Mouse (Mus musculus): ENCODE measurements at regions not wholly inside any gene's neighbourhood (a gene's known extent, or its start where the extent isn't known, plus 50 kb on each side); places are given as distances from the start of the nearest gene placed in this dataset.
A peak's percentile ranks its signal among the peaks of the same experiment; 100 is the strongest.

GRCm38 (mm10) chr17:88318207-88318791 lies 122.2 kb upstream of the Foxn2 start:
- no peaks in the 10 kb centered on the region for H3K4me1 ChIP-seq (replicated peaks; ENCODE audit: control insufficient read depth, insufficient read depth, low read length)
- no peak overlapping the region for H3K9ac ChIP-seq (ENCODE audit: low read length)
- no peak overlapping the region for H3K4me3 ChIP-seq (ENCODE audit: low read length)
- ATAC-seq (ENCODE audit: low read depth) = peak; percentile 77
- no peaks in the 10 kb centered on the region for H3K27me3 ChIP-seq (ENCODE audit: control insufficient read depth, insufficient read depth, low read depth, low read length)
- WGBS = 54% methylated on average over 16 of the region's 16 CpGs
- H3K4me2 ChIP-seq (ENCODE audit: low read depth, low read length) = no peak overlapping the region
- no peaks in the 10 kb centered on the region for H3K36me3 ChIP-seq (ENCODE audit: control insufficient read depth, insufficient read depth, low read length)
- no peaks in the 10 kb centered on the region for H3K9me3 ChIP-seq (ENCODE audit: control insufficient read depth, low read length)
- no peak overlapping the region for H3K27ac ChIP-seq (ENCODE audit: low read length)

- Histone ChIP-seq H3K9ac (ENCODE audit: low read length) (no peak overlapping the region), H3K4me3 (ENCODE audit: low read length) (no peak overlapping the region), H3K36me3 (ENCODE audit: control insufficient read depth, insufficient read depth, low read length) (no peaks in the 10 kb centered on the region), H3K9me3 (ENCODE audit: control insufficient read depth, low read length) (no peaks in the 10 kb centered on the region), H3K4me1 (replicated peaks; ENCODE audit: control insufficient read depth, insufficient read depth, low read length) (no peaks in the 10 kb centered on the region), H3K27me3 (ENCODE audit: control insufficient read depth, insufficient read depth, low read depth, low read length) (no peaks in the 10 kb centered on the region), H3K27ac (ENCODE audit: low read length) (no peak overlapping the region), H3K4me2 (ENCODE audit: low read depth, low read length) (no peak overlapping the region)
- ATAC-seq (ENCODE audit: low read depth) = no peak
- 52% methylated on average over 5 of the region's 5 CpGs for WGBS
These were observed 121.6 kb upstream of the Foxn2 start for GRCm38 (mm10) chr17:88318936-88319335.

- 63% methylated on average over 1 of the region's 1 CpGs for WGBS
- H3K4me3 ChIP-seq (ENCODE audit: low read length) = no peak overlapping the region
- H3K36me3 ChIP-seq (ENCODE audit: control insufficient read depth, insufficient read depth, low read length) = no peaks in the 10 kb centered on the region
- no peak overlapping the region for H3K4me2 ChIP-seq (ENCODE audit: low read depth, low read length)
- no peak for ATAC-seq (ENCODE audit: low read depth)
- H3K9me3 ChIP-seq (ENCODE audit: control insufficient read depth, low read length) = no peaks in the 10 kb centered on the region
- H3K9ac ChIP-seq (ENCODE audit: low read length) = no peak overlapping the region
- no peaks in the 10 kb centered on the region for H3K27me3 ChIP-seq (ENCODE audit: control insufficient read depth, insufficient read depth, low read depth, low read length)
- no peak overlapping the region for H3K27ac ChIP-seq (ENCODE audit: low read length)
- no peaks in the 10 kb centered on the region for H3K4me1 ChIP-seq (replicated peaks; ENCODE audit: control insufficient read depth, insufficient read depth, low read length)
These were observed 119.8 kb upstream of the Foxn2 start for GRCm38 (mm10) chr17:88320686-88321085.

- ATAC-seq (ENCODE audit: low read depth) = no peak
- 50% methylated on average over 14 of the region's 14 CpGs for WGBS
These were observed 115.1 kb upstream of the Foxn2 start for GRCm38 (mm10) chr17:88325326-88325909.

GRCm38 (mm10) chr17:88325910-88326739 lies 114.4 kb upstream of the Foxn2 start:
- Histone ChIP-seq H3K9me3 (ENCODE audit: control insufficient read depth, low read length) (peaks cover 6% of the 10 kb centered on the region), H3K27me3 (ENCODE audit: control insufficient read depth, insufficient read depth, low read depth, low read length) (no peaks in the 10 kb centered on the region), H3K4me1 (replicated peaks; ENCODE audit: control insufficient read depth, insufficient read depth, low read length) (peaks cover 8% of the 10 kb centered on the region; the same call in 1 of the 2 replicates), H3K4me2 (ENCODE audit: low read depth, low read length) (no peak overlapping the region), H3K27ac (ENCODE audit: low read length) (no peak overlapping the region), H3K4me3 (ENCODE audit: low read length) (no peak overlapping the region), H3K36me3 (ENCODE audit: control insufficient read depth, insufficient read depth, low read length) (no peaks in the 10 kb centered on the region; the same call in 1 of the 2 replicates), H3K9ac (ENCODE audit: low read length) (no peak overlapping the region)
- no peak for ATAC-seq (ENCODE audit: low read depth)
- 33% methylated on average over 12 of the region's 12 CpGs for WGBS

More at GRCm38 (mm10) chr17:88325326-88325909, 115.1 kb upstream of the Foxn2 start:
- Histone ChIP-seq H3K4me1 (replicated peaks; ENCODE audit: control insufficient read depth, insufficient read depth, low read length) (peaks cover 8% of the 10 kb centered on the region; the same call in 1 of the 2 replicates), H3K9ac (ENCODE audit: low read length) (no peak overlapping the region), H3K27me3 (ENCODE audit: control insufficient read depth, insufficient read depth, low read depth, low read length) (no peaks in the 10 kb centered on the region), H3K9me3 (ENCODE audit: control insufficient read depth, low read length) (peaks cover 4% of the 10 kb centered on the region), H3K36me3 (ENCODE audit: control insufficient read depth, insufficient read depth, low read length) (no peaks in the 10 kb centered on the region; the same call in 1 of the 2 replicates), H3K4me3 (ENCODE audit: low read length) (no peak overlapping the region), H3K4me2 (ENCODE audit: low read depth, low read length) (no peak overlapping the region), H3K27ac (ENCODE audit: low read length) (no peak overlapping the region)

- H3K27ac ChIP-seq (ENCODE audit: low read length) = no peak overlapping the region
- H3K4me2 ChIP-seq (ENCODE audit: low read depth, low read length) = no peak overlapping the region
- peaks cover 8% of the 10 kb centered on the region for H3K9me3 ChIP-seq (ENCODE audit: control insufficient read depth, low read length)
- no peaks in the 10 kb centered on the region; the same call in 1 of the 2 replicates for H3K36me3 ChIP-seq (ENCODE audit: control insufficient read depth, insufficient read depth, low read length)
- WGBS = 80% methylated on average over 4 of the region's 4 CpGs
- H3K27me3 ChIP-seq (ENCODE audit: control insufficient read depth, insufficient read depth, low read depth, low read length) = no peaks in the 10 kb centered on the region
- H3K4me1 ChIP-seq (replicated peaks; ENCODE audit: control insufficient read depth, insufficient read depth, low read length) = peaks cover 8% of the 10 kb centered on the region; the same call in 1 of the 2 replicates
- no peak overlapping the region for H3K4me3 ChIP-seq (ENCODE audit: low read length)
- ATAC-seq (ENCODE audit: low read depth) = no peak
- no peak overlapping the region for H3K9ac ChIP-seq (ENCODE audit: low read length)
These were observed 113.8 kb upstream of the Foxn2 start for GRCm38 (mm10) chr17:88326740-88327123.

- no peak for ATAC-seq (ENCODE audit: low read depth)
- Histone ChIP-seq H3K36me3 (ENCODE audit: control insufficient read depth, insufficient read depth, low read length) (no peaks in the 10 kb centered on the region; the same call in 1 of the 2 replicates), H3K27me3 (ENCODE audit: control insufficient read depth, insufficient read depth, low read depth, low read length) (no peaks in the 10 kb centered on the region), H3K4me3 (ENCODE audit: low read length) (no peak overlapping the region), H3K9ac (ENCODE audit: low read length) (no peak overlapping the region), H3K4me1 (replicated peaks; ENCODE audit: control insufficient read depth, insufficient read depth, low read length) (peaks cover 8% of the 10 kb centered on the region; the same call in 1 of the 2 replicates), H3K9me3 (ENCODE audit: control insufficient read depth, low read length) (peaks cover 8% of the 10 kb centered on the region), H3K27ac (ENCODE audit: low read length) (no peak overlapping the region), H3K4me2 (ENCODE audit: low read depth, low read length) (no peak overlapping the region)
- 49% methylated on average over 8 of the region's 8 CpGs for WGBS
These were observed 112.7 kb upstream of the Foxn2 start for GRCm38 (mm10) chr17:88327791-88328190.

GRCm38 (mm10) chr17:88328807-88329206 lies 111.7 kb upstream of the Foxn2 start:
- WGBS = 33% methylated on average over 8 of the region's 8 CpGs
- no peak overlapping the region for H3K4me3 ChIP-seq (ENCODE audit: low read length)
- peaks cover 8% of the 10 kb centered on the region for H3K9me3 ChIP-seq (ENCODE audit: control insufficient read depth, low read length)
- H3K36me3 ChIP-seq (ENCODE audit: control insufficient read depth, insufficient read depth, low read length) = no peaks in the 10 kb centered on the region; the same call in 1 of the 2 replicates
- H3K27ac ChIP-seq (ENCODE audit: low read length) = no peak overlapping the region
- H3K27me3 ChIP-seq (ENCODE audit: control insufficient read depth, insufficient read depth, low read depth, low read length) = no peaks in the 10 kb centered on the region
- no peak overlapping the region for H3K9ac ChIP-seq (ENCODE audit: low read length)
- H3K4me1 ChIP-seq (replicated peaks; ENCODE audit: control insufficient read depth, insufficient read depth, low read length) = peaks cover 8% of the 10 kb centered on the region; the same call in 1 of the 2 replicates
- H3K4me2 ChIP-seq (ENCODE audit: low read depth, low read length) = no peak overlapping the region
- no peak for ATAC-seq (ENCODE audit: low read depth)

- H3K4me2 ChIP-seq (ENCODE audit: low read depth, low read length) = no peak overlapping the region
- peaks cover 8% of the 10 kb centered on the region for H3K9me3 ChIP-seq (ENCODE audit: control insufficient read depth, low read length)
- H3K4me1 ChIP-seq (replicated peaks; ENCODE audit: control insufficient read depth, insufficient read depth, low read length) = peaks cover 8% of the 10 kb centered on the region; the same call in 1 of the 2 replicates
- no peak overlapping the region for H3K27ac ChIP-seq (ENCODE audit: low read length)
- peak; percentile 80 for ATAC-seq (ENCODE audit: low read depth)
- H3K4me3 ChIP-seq (ENCODE audit: low read length) = no peak overlapping the region
- H3K9ac ChIP-seq (ENCODE audit: low read length) = no peak overlapping the region
- WGBS = 53% methylated on average over 9 of the region's 9 CpGs
- no peaks in the 10 kb centered on the region; the same call in 1 of the 2 replicates for H3K36me3 ChIP-seq (ENCODE audit: control insufficient read depth, insufficient read depth, low read length)
- H3K27me3 ChIP-seq (ENCODE audit: control insufficient read depth, insufficient read depth, low read depth, low read length) = no peaks in the 10 kb centered on the region
These were observed 110.8 kb upstream of the Foxn2 start for GRCm38 (mm10) chr17:88329715-88330114.

Measured in lung, embryonic 16.5 days (tissue).